Mouse (Mus musculus) forebrain, embryonic 10.5 days (tissue): Measurements from ENCODE around the gene Ssh3. TPM values are rescaled to one million over a fixed set of nuclear protein-coding genes. Genes with fewer than 3 reads are reported as not detected.

Experiments
- DNase-seq: peaks from one replicate; pipeline ENCODE4 v3.0.0-alpha.2; 2017; ENCODE audit warnings: low spot score; ENCODE audit errors: extremely low spot score
- H3K27ac ChIP-seq: fragments of 300-500 bp; sonication (generic); 2 replicates; pipeline ENCODE4 v1.5.1; 2016; ENCODE audit warnings: mild to moderate bottlenecking
- H3K27me3 ChIP-seq: fragments of 300-500 bp; sonication (generic); 2 replicates; pipeline ENCODE4 v1.6.1; 2016; ENCODE audit warnings: mild to moderate bottlenecking; ENCODE audit not compliant: poor library complexity, severe bottlenecking
- H3K36me3 ChIP-seq: fragments of 300-500 bp; sonication (generic); replicated peaks from 2 replicates; pipeline ENCODE4 v1.6.1; 2016; ENCODE audit warnings: mild to moderate bottlenecking, moderate library complexity
- H3K4me1 ChIP-seq: fragments of 300-500 bp; sonication (generic); 2 replicates; pipeline ENCODE4 v1.6.1; 2016
- H3K4me3 ChIP-seq: fragments of 300-500 bp; sonication (generic); 2 replicates; pipeline ENCODE4 v1.5.1; 2016; ENCODE audit warnings: mild to moderate bottlenecking, moderate library complexity
- H3K9me3 ChIP-seq: fragments of 300-500 bp; sonication (generic); 2 replicates; pipeline ENCODE4 v1.6.1; 2016; ENCODE audit warnings: mild to moderate bottlenecking, moderate library complexity
- WGBS: fragments of 180-500 bp; shearing (Covaris S2); methylation state at CpG from one replicate; pipeline ENCODE4 v1.1.7; 2016; 5-methylcytosine and 5-hydroxymethylcytosine counted together
- polyA plus RNA-seq: library from polyadenylated mRNA; unstranded; fragments of >200 nt; fragmentation: Nextera tagmentation; extraction: Ambion mirVana; gene quantifications from 2 replicates; pipeline ENCODE4 v1.2.1, GENCODE M21; 2016

Gene Ssh3
- polyA plus RNA-seq, 1 experiment from 2014 or later, result 3.6 TPM

GRCm38 (mm10) chr19:4290749-4291148 lies 21.8 kb upstream of the Ssh3 start:
- Histone ChIP-seq H3K36me3 (peaks cover 99% of the 10 kb centered on the region), H3K27ac (no peak overlapping the region), H3K4me1 (peaks cover 5% of the 10 kb centered on the region; the same call in 1 of the 2 replicates), H3K4me3 (0 out of 2 replicates have a peak overlapping the region, but pooled peaks have one; percentile 1), H3K27me3 (no peaks in the 10 kb centered on the region), H3K9me3 (no peaks in the 10 kb centered on the region)
- 85% methylated on average over 15 of the region's 15 CpGs for WGBS
- DNase-seq, result no peak

GRCm38 (mm10) chr19:4283653-4284052 lies 14.7 kb upstream of the Ssh3 start:
- DNase-seq, result no peak
- Histone ChIP-seq H3K36me3 (peaks cover 66% of the 10 kb centered on the region), H3K27me3 (peaks cover 16% of the 10 kb centered on the region), H3K27ac (peak overlapping the region; percentile 83), H3K4me3 (peak overlapping the region; percentile 73), H3K4me1 (peaks cover 23% of the 10 kb centered on the region), H3K9me3 (peaks cover 6% of the 10 kb centered on the region; the same call in 1 of the 2 replicates)
- WGBS, result 53% methylated on average over 7 of the region's 7 CpGs

GRCm38 (mm10) chr19:4282898-4283553 lies 14.0 kb upstream of the Ssh3 start, which contains the start of gene Ankrd13d:
TSS of gene Ankrd13d (minus strand) at chr19:4283137.
- DNase-seq, result peak; percentile 89
- Histone ChIP-seq H3K4me1 (peaks cover 23% of the 10 kb centered on the region), H3K27ac (peak within 1 kb of the TSS; percentile 83), H3K36me3 (peaks cover 59% of the 10 kb centered on the region), H3K9me3 (peaks cover 6% of the 10 kb centered on the region; the same call in 1 of the 2 replicates), H3K27me3 (peaks cover 16% of the 10 kb centered on the region), H3K4me3 (peak within 1 kb of the TSS; percentile 73)
- WGBS, result under 1% methylated on average over 48 of the region's 50 CpGs

- 95% methylated on average over 9 of the region's 9 CpGs for WGBS
- DNase-seq, result no peak
- Histone ChIP-seq H3K27ac (no peak overlapping the region), H3K4me3 (no peak overlapping the region), H3K27me3 (peaks cover 16% of the 10 kb centered on the region), H3K36me3 (peaks cover 38% of the 10 kb centered on the region), H3K4me1 (peaks cover 23% of the 10 kb centered on the region), H3K9me3 (peaks cover 11% of the 10 kb centered on the region; the same call in 1 of the 2 replicates)
Observed at GRCm38 (mm10) chr19:4280425-4280824, 11.4 kb upstream of the Ssh3 start.

GRCm38 (mm10) chr19:4279487-4279886 lies 10.5 kb upstream of the Ssh3 start:
- H3K27me3 ChIP-seq, result peaks cover 16% of the 10 kb centered on the region
- H3K4me3 ChIP-seq, result no peak overlapping the region
- H3K4me1 ChIP-seq, result peaks cover 23% of the 10 kb centered on the region
- DNase-seq, result no peak
- WGBS, result 94% methylated on average over 1 of the region's 1 CpGs
- no peak overlapping the region for H3K27ac ChIP-seq
- peaks cover 11% of the 10 kb centered on the region; the same call in 1 of the 2 replicates for H3K9me3 ChIP-seq
- H3K36me3 ChIP-seq, result peaks cover 29% of the 10 kb centered on the region

GRCm38 (mm10) chr19:4270972-4271371 lies 2.0 kb upstream of the Ssh3 start:
- H3K9me3 ChIP-seq, result 0 out of 2 replicates have a peak, but pooled peaks cover 3% of the 10 kb centered on the region
- DNase-seq, result no peak
- 93% methylated on average over 11 of the region's 11 CpGs for WGBS
- peaks cover 14% of the 10 kb centered on the region; the same call in 1 of the 2 replicates for H3K36me3 ChIP-seq
- peaks cover 11% of the 10 kb centered on the region for H3K4me1 ChIP-seq
- no peak overlapping the region for H3K27ac ChIP-seq
- no peak overlapping the region for H3K4me3 ChIP-seq
- H3K27me3 ChIP-seq, result peaks cover 55% of the 10 kb centered on the region

GRCm38 (mm10) chr19:4270187-4270586 lies 1.2 kb upstream of the Ssh3 start:
- peaks cover 11% of the 10 kb centered on the region for H3K4me1 ChIP-seq
- no peak for DNase-seq
- 70% methylated on average over 6 of the region's 6 CpGs for WGBS
- H3K27ac ChIP-seq, result no peak overlapping the region
- peaks cover 12% of the 10 kb centered on the region; the same call in 1 of the 2 replicates for H3K36me3 ChIP-seq
- H3K9me3 ChIP-seq, result no peaks in the 10 kb centered on the region
- H3K4me3 ChIP-seq, result no peak overlapping the region
- H3K27me3 ChIP-seq, result peaks cover 55% of the 10 kb centered on the region

- DNase-seq, result no peak
- no peak overlapping the region for H3K4me3 ChIP-seq
- H3K4me1 ChIP-seq, result peaks cover 24% of the 10 kb centered on the region
- no peaks in the 10 kb centered on the region for H3K9me3 ChIP-seq
- no peak overlapping the region for H3K27ac ChIP-seq
- H3K27me3 ChIP-seq, result peaks cover 56% of the 10 kb centered on the region
- 63% methylated on average over 4 of the region's 4 CpGs for WGBS
- no peaks in the 10 kb centered on the region; the same call in 1 of the 2 replicates for H3K36me3 ChIP-seq
Observed at GRCm38 (mm10) chr19:4265956-4266355, 3.0 kb downstream of the Ssh3 start.

- no peak for DNase-seq
- Histone ChIP-seq H3K4me3 (no peak overlapping the region), H3K27ac (no peak overlapping the region), H3K27me3 (peaks cover 39% of the 10 kb centered on the region), H3K36me3 (no peaks in the 10 kb centered on the region), H3K4me1 (peaks cover 30% of the 10 kb centered on the region), H3K9me3 (no peaks in the 10 kb centered on the region)
- WGBS, result 99% methylated on average over 6 of the region's 6 CpGs
Observed at GRCm38 (mm10) chr19:4264171-4264780, 4.7 kb downstream of the Ssh3 start.

- Histone ChIP-seq H3K27ac (no peak overlapping the region), H3K27me3 (peaks cover 33% of the 10 kb centered on the region), H3K4me3 (no peak overlapping the region), H3K9me3 (no peaks in the 10 kb centered on the region), H3K36me3 (no peaks in the 10 kb centered on the region), H3K4me1 (peaks cover 25% of the 10 kb centered on the region)
- 73% methylated on average over 14 of the region's 14 CpGs for WGBS
- DNase-seq, result no peak
Observed at GRCm38 (mm10) chr19:4263702-4264101, 5.3 kb downstream of the Ssh3 start.

- no peaks in the 10 kb centered on the region for H3K9me3 ChIP-seq
- no peak overlapping the region for H3K27ac ChIP-seq
- H3K36me3 ChIP-seq, result no peaks in the 10 kb centered on the region
- no peak overlapping the region for H3K4me3 ChIP-seq
- WGBS, result 77% methylated on average over 6 of the region's 6 CpGs
- H3K27me3 ChIP-seq, result peaks cover 24% of the 10 kb centered on the region
- H3K4me1 ChIP-seq, result peaks cover 25% of the 10 kb centered on the region
- no peak for DNase-seq
Observed at GRCm38 (mm10) chr19:4262756-4263155, 6.2 kb downstream of the Ssh3 start.

- H3K27me3 ChIP-seq, result peaks cover 14% of the 10 kb centered on the region
- no peak for DNase-seq
- no peaks in the 10 kb centered on the region for H3K36me3 ChIP-seq
- H3K9me3 ChIP-seq, result no peaks in the 10 kb centered on the region
- WGBS, result 60% methylated on average over 8 of the region's 8 CpGs
- H3K4me3 ChIP-seq, result no peak overlapping the region
- peaks cover 35% of the 10 kb centered on the region for H3K4me1 ChIP-seq
- H3K27ac ChIP-seq, result no peak overlapping the region
Observed at GRCm38 (mm10) chr19:4261038-4261698, 7.8 kb downstream of the Ssh3 start.

GRCm38 (mm10) chr19:4257897-4258252 lies 11.1 kb downstream of the Ssh3 start:
- Histone ChIP-seq H3K27ac (peak overlapping the region; percentile 80), H3K4me3 (peak overlapping the region; percentile 68), H3K9me3 (no peaks in the 10 kb centered on the region), H3K27me3 (peaks cover 9% of the 10 kb centered on the region), H3K36me3 (no peaks in the 10 kb centered on the region), H3K4me1 (peaks cover 31% of the 10 kb centered on the region)
- DNase-seq, result no peak
- 20% methylated on average over 12 of the region's 12 CpGs for WGBS
